Mouse (Mus musculus): ENCODE measurements around the gene Zfp763. TPM values are rescaled to one million over a fixed set of nuclear protein-coding genes. Genes with fewer than 3 reads are reported as not detected.
"Not testable (repeated sequence)": the region's sequence is repeated elsewhere in the genome, so short reads cannot be mapped to it uniquely, and the experiment has no call there.

Gene Zfp763
- 6.0 and 6.2 TPM in 2 replicates for polyA plus RNA-seq (2015; fragmentation: Nextera tagmentation; extraction: Ambion mirVana)

GRCm38 (mm10) chr17:33032900-33033891, at the start of gene Zfp763:
Gene Zfp763 (minus strand): TSS chr17:33033402.
- H3K9me3 ChIP-seq (replicated peaks) = no peaks in the 10 kb centered on the region
- H3K27me3 ChIP-seq = no peaks in the 10 kb centered on the region
- H3K27ac ChIP-seq = peak within 1 kb of the TSS; percentile 89
- H3K36me3 ChIP-seq = no peaks in the 10 kb centered on the region
- H3K4me2 ChIP-seq = peak within 1 kb of the TSS; percentile 63
- peak; percentile 93 for ATAC-seq (replicated peaks; ENCODE audit: insufficient number of reproducible peaks, insufficient read depth, low FRiP score, low read depth)
- H3K4me1 ChIP-seq (replicated peaks) = peaks cover 2% of the 10 kb centered on the region
- H3K9ac ChIP-seq = peak within 1 kb of the TSS; percentile 83
- H3K4me3 ChIP-seq = peak within 1 kb of the TSS; percentile 97
- WGBS = 3% methylated on average over 27 of the region's 27 CpGs

- no peak for ATAC-seq (replicated peaks; ENCODE audit: insufficient number of reproducible peaks, insufficient read depth, low FRiP score, low read depth)
- no peak within 1 kb of the TSS for H3K4me2 ChIP-seq
- H3K4me1 ChIP-seq (replicated peaks) = no peaks in the 10 kb centered on the region
- H3K27me3 ChIP-seq = no peaks in the 10 kb centered on the region
- no peaks in the 10 kb centered on the region for H3K9me3 ChIP-seq (replicated peaks)
- H3K36me3 ChIP-seq = no peaks in the 10 kb centered on the region
- H3K27ac ChIP-seq = no peak within 1 kb of the TSS
- WGBS = 38% methylated on average over 1 of the region's 1 CpGs
- no peak within 1 kb of the TSS for H3K9ac ChIP-seq
- H3K4me3 ChIP-seq = no peak within 1 kb of the TSS
Measured at GRCm38 (mm10) chr17:33067958-33068357, 34.8 kb upstream of the Zfp763 start, which contains the start of gene 4921501E09Rik. Gene 4921501E09Rik (minus strand): TSS chr17:33068058.

- no peak overlapping the region for H3K27ac ChIP-seq
- H3K9me3 ChIP-seq (replicated peaks) = no peaks in the 10 kb centered on the region
- H3K4me2 ChIP-seq = no peak overlapping the region
- H3K36me3 ChIP-seq = no peaks in the 10 kb centered on the region
- H3K4me1 ChIP-seq (replicated peaks) = no peaks in the 10 kb centered on the region
- no peak overlapping the region for H3K9ac ChIP-seq
- ATAC-seq (replicated peaks; ENCODE audit: insufficient number of reproducible peaks, insufficient read depth, low FRiP score, low read depth) = no peak
- 0% methylated on average over 1 of the region's 1 CpGs for WGBS
- H3K4me3 ChIP-seq = no peak overlapping the region
- no peaks in the 10 kb centered on the region for H3K27me3 ChIP-seq
Measured at GRCm38 (mm10) chr17:33063001-33063400, 29.8 kb upstream of the Zfp763 start.

GRCm38 (mm10) chr17:33058791-33059190, 25.6 kb upstream of the Zfp763 start:
- 8% methylated on average over 1 of the region's 1 CpGs for WGBS
- H3K9me3 ChIP-seq (replicated peaks) = no peaks in the 10 kb centered on the region
- no peaks in the 10 kb centered on the region for H3K36me3 ChIP-seq
- no peak for ATAC-seq (replicated peaks; ENCODE audit: insufficient number of reproducible peaks, insufficient read depth, low FRiP score, low read depth)
- no peak overlapping the region for H3K4me3 ChIP-seq
- no peak overlapping the region for H3K27ac ChIP-seq
- no peak overlapping the region for H3K4me2 ChIP-seq
- H3K9ac ChIP-seq = no peak overlapping the region
- no peaks in the 10 kb centered on the region for H3K27me3 ChIP-seq
- H3K4me1 ChIP-seq (replicated peaks) = no peaks in the 10 kb centered on the region

GRCm38 (mm10) chr17:33032376-33032775, 826 bp downstream of the Zfp763 start:
- ATAC-seq (replicated peaks; ENCODE audit: insufficient number of reproducible peaks, insufficient read depth, low FRiP score, low read depth) = no peak
- WGBS = 6% methylated on average over 10 of the region's 10 CpGs
- Histone ChIP-seq H3K9me3 (replicated peaks) (peaks cover 3% of the 10 kb centered on the region; the same call in 1 of the 2 replicates), H3K4me3 (peak overlapping the region; percentile 97), H3K9ac (peak overlapping the region; percentile 83), H3K27ac (no peak overlapping the region), H3K4me2 (peak overlapping the region; percentile 63), H3K27me3 (no peaks in the 10 kb centered on the region), H3K36me3 (peaks cover 2% of the 10 kb centered on the region), H3K4me1 (replicated peaks) (peaks cover 2% of the 10 kb centered on the region)

DNA sequence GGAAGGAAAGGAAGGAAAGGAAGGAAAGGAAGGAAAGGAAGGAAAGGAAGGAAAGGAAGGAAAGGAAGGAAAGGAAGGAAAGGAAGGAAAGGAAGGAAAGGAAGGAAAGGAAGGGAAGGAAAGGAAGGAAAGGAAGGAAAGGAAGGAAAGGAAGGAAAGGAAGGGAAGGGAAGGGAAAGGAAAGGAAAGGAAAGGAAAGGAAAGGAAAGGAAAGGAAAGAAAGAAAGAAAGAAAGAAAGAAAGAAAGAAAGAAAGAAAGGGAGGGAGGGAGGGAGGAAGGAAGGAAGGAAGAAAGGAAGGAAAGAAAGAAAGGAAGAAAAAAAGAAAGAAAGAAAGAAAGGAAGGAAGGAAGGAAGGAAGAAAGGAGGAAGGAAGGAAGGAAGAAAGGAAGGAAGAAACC, 12.8 kb downstream of the Zfp763 start:
- not testable (repeated sequence) for H3K4me1 ChIP-seq (replicated peaks); H3K9ac ChIP-seq; H3K4me3 ChIP-seq; H3K27me3 ChIP-seq; H3K4me2 ChIP-seq; ATAC-seq (replicated peaks; ENCODE audit: insufficient number of reproducible peaks, insufficient read depth, low FRiP score, low read depth); H3K27ac ChIP-seq
- peaks cover 41% of the 10 kb centered on the region for H3K9me3 ChIP-seq (replicated peaks)
- peaks cover 63% of the 10 kb centered on the region for H3K36me3 ChIP-seq

- no peak overlapping the region for H3K9ac ChIP-seq
- peaks cover 25% of the 10 kb centered on the region for H3K36me3 ChIP-seq
- 40% methylated on average over 9 of the region's 9 CpGs for WGBS
- H3K4me1 ChIP-seq (replicated peaks) = no peaks in the 10 kb centered on the region
- no peak overlapping the region for H3K27ac ChIP-seq
- peaks cover 10% of the 10 kb centered on the region; the same call in 1 of the 2 replicates for H3K9me3 ChIP-seq (replicated peaks)
- no peaks in the 10 kb centered on the region for H3K27me3 ChIP-seq
- H3K4me3 ChIP-seq = no peak overlapping the region
- no peak overlapping the region for H3K4me2 ChIP-seq
- no peak for ATAC-seq (replicated peaks; ENCODE audit: insufficient number of reproducible peaks, insufficient read depth, low FRiP score, low read depth)
Measured at GRCm38 (mm10) chr17:33008337-33008736, 24.9 kb downstream of the Zfp763 start.

DNA sequence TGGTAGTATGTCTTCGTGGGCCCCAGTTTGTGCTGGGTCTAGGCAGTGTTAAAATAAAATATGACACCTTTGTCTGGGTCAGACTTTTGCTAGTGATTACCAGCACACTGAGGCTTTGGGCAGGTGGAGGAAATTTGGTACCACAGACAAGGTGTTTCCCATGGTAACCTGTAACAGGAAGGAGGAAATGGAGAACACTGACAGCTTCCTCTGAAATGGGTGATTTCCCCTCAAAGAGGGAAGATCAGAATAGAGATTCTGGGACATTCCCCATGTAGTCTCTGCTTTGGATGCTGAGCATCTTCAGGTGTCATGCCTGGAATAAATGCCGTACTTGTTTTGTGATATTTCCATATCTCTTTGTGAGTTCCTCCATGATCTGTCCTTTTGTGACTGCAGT, 34.7 kb downstream of the Zfp763 start:
- Histone ChIP-seq H3K27me3 (no peaks in the 10 kb centered on the region), H3K9me3 (replicated peaks) (peaks cover 6% of the 10 kb centered on the region; the same call in 1 of the 2 replicates), H3K4me3 (no peak overlapping the region), H3K4me2 (no peak overlapping the region), H3K9ac (no peak overlapping the region), H3K36me3 (peaks cover 38% of the 10 kb centered on the region), H3K4me1 (replicated peaks) (peaks cover 5% of the 10 kb centered on the region), H3K27ac (no peak overlapping the region)
- no peak for ATAC-seq (replicated peaks; ENCODE audit: insufficient number of reproducible peaks, insufficient read depth, low FRiP score, low read depth)
- 88% methylated on average over 2 of the region's 2 CpGs for WGBS

DNA sequence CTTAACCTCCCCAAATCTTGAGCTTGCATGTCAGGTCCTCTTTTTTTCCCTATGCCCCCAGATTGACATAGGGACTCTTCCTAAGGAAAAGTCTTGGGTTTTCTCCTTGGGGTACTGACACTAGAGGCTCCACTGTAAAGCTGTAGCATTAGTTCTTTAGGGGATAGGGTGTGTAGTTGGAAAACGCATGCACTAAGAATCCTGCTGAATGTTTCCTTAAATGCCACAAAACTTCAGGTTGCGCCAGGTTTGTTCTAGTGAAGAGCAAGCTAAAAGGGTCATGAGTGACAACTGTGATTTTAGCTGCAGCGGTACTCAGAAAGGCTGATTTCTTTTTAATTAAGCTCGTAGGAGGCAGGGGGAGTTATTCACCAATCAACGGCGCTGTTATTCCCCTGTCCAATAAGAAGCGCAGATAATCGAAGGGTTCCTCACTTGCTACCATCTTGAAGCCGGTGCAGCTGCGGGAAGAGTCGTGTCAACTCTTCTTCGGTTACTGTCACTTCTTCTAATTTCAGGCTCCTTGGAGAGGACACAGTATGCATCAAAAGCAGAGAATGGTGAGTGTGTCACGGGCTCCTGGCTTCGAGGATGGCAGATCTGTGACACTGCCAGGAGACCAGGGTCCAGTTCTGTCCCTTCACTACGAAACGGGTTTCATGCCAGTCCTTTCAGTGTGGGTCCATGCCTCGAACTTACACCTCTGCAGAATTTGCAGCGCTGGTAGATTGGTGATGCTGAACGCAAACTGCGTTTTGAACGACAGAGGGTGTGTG, 40.3 kb downstream of the Zfp763 start, which contains the start of gene Zfp952:
Gene Zfp952, plus strand, starts transcription at position 431 of the 776 bp plus-strand sequence.
- H3K9ac ChIP-seq = peak within 1 kb of the TSS; percentile 70
- H3K4me1 ChIP-seq (replicated peaks) = peaks cover 7% of the 10 kb centered on the region
- no peaks in the 10 kb centered on the region for H3K27me3 ChIP-seq
- WGBS = 1% methylated on average over 21 of the region's 21 CpGs
- H3K36me3 ChIP-seq = peaks cover 11% of the 10 kb centered on the region
- H3K4me3 ChIP-seq = peak within 1 kb of the TSS; percentile 81
- peak within 1 kb of the TSS; percentile 74 for H3K27ac ChIP-seq
- H3K9me3 ChIP-seq (replicated peaks) = no peaks in the 10 kb centered on the region
- H3K4me2 ChIP-seq = peak within 1 kb of the TSS; percentile 71
- ATAC-seq (replicated peaks; ENCODE audit: insufficient number of reproducible peaks, insufficient read depth, low FRiP score, low read depth) = peak; percentile 86

DNA sequence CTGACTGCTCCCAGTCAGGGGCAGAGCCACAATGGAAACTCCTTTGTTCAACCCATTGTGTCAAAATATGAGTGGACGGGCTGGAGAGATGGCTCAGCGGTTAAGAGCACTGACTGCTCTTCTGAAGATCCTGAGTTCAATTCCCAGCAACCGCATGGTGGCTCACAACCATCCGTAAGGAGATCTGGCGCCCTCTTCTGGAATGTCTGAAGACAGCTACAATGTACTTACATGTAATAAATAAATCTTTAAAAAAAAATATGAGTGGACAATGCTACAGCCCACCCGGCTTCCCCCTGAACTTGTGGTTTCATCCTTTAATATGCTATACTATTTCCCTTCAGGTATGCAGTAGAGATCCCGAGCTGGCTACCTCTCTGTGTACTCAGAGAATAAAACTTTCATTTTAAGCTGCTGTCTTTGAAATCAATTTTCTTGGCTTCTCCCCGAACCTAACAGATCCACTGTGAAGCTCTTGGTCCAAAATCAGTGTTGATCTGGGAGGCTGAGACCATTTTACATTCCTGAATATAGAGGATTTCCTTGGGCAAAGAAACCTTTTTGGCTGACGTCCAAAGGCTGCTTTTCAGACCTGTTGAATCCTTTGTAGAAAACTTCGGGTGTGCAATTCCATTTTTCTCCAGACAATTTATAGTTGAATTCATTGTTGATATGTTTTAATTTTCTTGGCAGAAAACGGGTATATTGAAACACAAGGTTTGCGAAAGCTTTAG, 41.1 kb downstream of the Zfp763 start:
- Histone ChIP-seq H3K9ac (no peak overlapping the region), H3K4me3 (peak overlapping the region; percentile 81), H3K27ac (no peak overlapping the region), H3K36me3 (peaks cover 11% of the 10 kb centered on the region), H3K9me3 (replicated peaks) (no peaks in the 10 kb centered on the region), H3K4me1 (replicated peaks) (peaks cover 7% of the 10 kb centered on the region), H3K4me2 (peak overlapping the region; percentile 71), H3K27me3 (no peaks in the 10 kb centered on the region)
- WGBS = 64% methylated on average over 12 of the region's 12 CpGs
- no peak for ATAC-seq (replicated peaks; ENCODE audit: insufficient number of reproducible peaks, insufficient read depth, low FRiP score, low read depth)

Measured in heart, embryonic 15.5 days (tissue).